Mouse (Mus musculus) MEL (cell line): ENCODE measurements at regions not wholly inside any gene's neighbourhood (a gene's known extent, or its start where the extent isn't known, plus 50 kb on each side); places are given as distances from the start of the nearest gene placed in this dataset.

Experiments
- DNase-seq: peaks from one replicate; pipeline ENCODE4 v3.0.0; 2011; ENCODE audit warnings: low read depth, low spot score
- H3K27ac ChIP-seq: 2 replicates; pipeline ENCODE4 v1.5.1; 2012; ENCODE audit warnings: low read depth, mild to moderate bottlenecking, control low read depth, low read length, moderate library complexity; ENCODE audit not compliant: control insufficient read depth
- H3K27me3 ChIP-seq, 2 experiments: fragments of 150-350 bp in 1 of 2; sonication (generic) in 1 of 2; 2 replicates each; pipeline ENCODE4 v1.6.1; 2012; ENCODE audit warnings: low read length in 2 of 2, mild to moderate bottlenecking in 2 of 2, improper control_type of control experiment in 1 of 2, moderate library complexity in 1 of 2; ENCODE audit not compliant: insufficient read depth in 2 of 2, control insufficient read depth in 1 of 2
- H3K36me3 ChIP-seq, 2 experiments: 2 replicates each; pipeline ENCODE4 v1.6.1; 2012 to 2014; ENCODE audit warnings: low read length in 2 of 2, improper control_type of control experiment in 1 of 2, inconsistent platforms in 1 of 2, mild to moderate bottlenecking in 1 of 2; ENCODE audit not compliant: insufficient read depth in 2 of 2, control insufficient read depth in 1 of 2
- H3K4me1 ChIP-seq, 2 experiments: fragments of 150-350 bp in 1 of 2; sonication (generic) in 1 of 2; 2 replicates each; pipeline ENCODE4 v1.6.1; 2012; ENCODE audit warnings: low read length in 2 of 2, improper control_type of control experiment in 1 of 2, mild to moderate bottlenecking in 1 of 2; ENCODE audit not compliant: insufficient read depth in 2 of 2, control insufficient read depth in 1 of 2
- H3K4me3 ChIP-seq, 2 experiments: fragments of 150-350 bp in 1 of 2; sonication (generic) in 1 of 2; 2 replicates each; pipeline ENCODE4 v1.5.1; 2012; ENCODE audit warnings: low read depth in 2 of 2, low read length in 2 of 2, mild to moderate bottlenecking in 2 of 2, moderate library complexity in 2 of 2, control low read depth in 1 of 2, improper control_type of control experiment in 1 of 2; ENCODE audit not compliant: control insufficient read depth in 1 of 2, insufficient read depth in 1 of 2
- H3K79me2 ChIP-seq: 2 replicates; pipeline ENCODE4 v1.6.1; 2012; ENCODE audit warnings: mild to moderate bottlenecking, low read length, moderate library complexity; ENCODE audit not compliant: control insufficient read depth, poor library complexity, insufficient read depth
- H3K9ac ChIP-seq: 2 replicates; pipeline ENCODE4 v1.6.1; 2012; ENCODE audit warnings: low read depth, mild to moderate bottlenecking, control low read depth, low read length, moderate library complexity; ENCODE audit not compliant: control insufficient read depth, poor library complexity, severe bottlenecking
- H3K9me3 ChIP-seq: fragments of 150-350 bp; sonication (generic); replicated peaks from 2 replicates; pipeline ENCODE4 v1.6.1; 2012; ENCODE audit warnings: mild to moderate bottlenecking, low read length, improper control_type of control experiment, moderate library complexity; ENCODE audit not compliant: insufficient read depth
- BHLHE40 ChIP-seq: IDR thresholded peaks from 2 replicates; pipeline ENCODE4 v1.6.1; 2012; ENCODE audit warnings: low read depth, mild to moderate bottlenecking, inconsistent platforms, low read length, improper control_type of control experiment, borderline replicate concordance
- CHD2 ChIP-seq: IDR thresholded peaks from 2 replicates; pipeline ENCODE4 v1.6.1; 2011; ENCODE audit warnings: low read length, improper control_type of control experiment
- CTCF ChIP-seq, 3 experiments: IDR thresholded peaks in 2 of 3; conservative IDR thresholded peaks in 1 of 3; 2 replicates each; pipeline ENCODE4 v1.5.1; 2011 to 2012; ENCODE audit warnings: low read length in 3 of 3, low read depth in 2 of 3, mild to moderate bottlenecking in 2 of 3, improper control_type of control experiment in 1 of 3, inconsistent platforms in 1 of 3, mixed read lengths in 1 of 3, moderate library complexity in 1 of 3; ENCODE audit not compliant: control insufficient read depth in 1 of 3, insufficient read depth in 1 of 3, poor library complexity in 1 of 3, severe bottlenecking in 1 of 3
- ELF1 ChIP-seq: IDR thresholded peaks from 2 replicates; pipeline ENCODE4 v1.6.1; 2014; ENCODE audit warnings: low read depth, mild to moderate bottlenecking, inconsistent platforms, low read length, improper control_type of control experiment, moderate library complexity
- GABPA ChIP-seq: IDR thresholded peaks from 2 replicates; pipeline ENCODE4 v1.6.1; 2012; ENCODE audit warnings: low read depth, mild to moderate bottlenecking, inconsistent platforms, low read length, improper control_type of control experiment, moderate library complexity
- GATA1 ChIP-seq: IDR thresholded peaks from 2 replicates; pipeline ENCODE4 v1.6.1; 2011; ENCODE audit warnings: low read depth, low read length, improper control_type of control experiment
- JUND ChIP-seq: IDR thresholded peaks from 2 replicates; pipeline ENCODE4 v1.6.1; 2011; ENCODE audit warnings: low read depth, mild to moderate bottlenecking, improper control_type of control experiment, low read length
- MAFK ChIP-seq: IDR thresholded peaks from 2 replicates; pipeline ENCODE4 v1.6.1; 2011; ENCODE audit warnings: low read depth, mild to moderate bottlenecking, low read length, improper control_type of control experiment, borderline replicate concordance
- MAX ChIP-seq: IDR thresholded peaks from 2 replicates; pipeline ENCODE4 v1.6.1; 2011; ENCODE audit warnings: low read length, improper control_type of control experiment
- MYC ChIP-seq: IDR thresholded peaks from 2 replicates; pipeline ENCODE4 v1.6.1; 2011; ENCODE audit warnings: low read depth, mild to moderate bottlenecking, low read length, improper control_type of control experiment, moderate library complexity
- NELFE ChIP-seq: IDR thresholded peaks from 2 replicates; pipeline ENCODE4 v1.6.1; 2011; ENCODE audit warnings: low read depth, low read length, improper control_type of control experiment
- NRF1 ChIP-seq: IDR thresholded peaks from 2 replicates; pipeline ENCODE4 v1.6.1; 2014; ENCODE audit warnings: low read depth, mild to moderate bottlenecking, inconsistent platforms, low read length, improper control_type of control experiment, moderate library complexity; ENCODE audit not compliant: poor library complexity, insufficient read depth, severe bottlenecking
- POLR2A ChIP-seq, 2 experiments: IDR thresholded peaks; 2 replicates each; pipeline ENCODE4 v1.6.1; 2011 to 2012; ENCODE audit warnings: low read length in 2 of 2, mild to moderate bottlenecking in 2 of 2, control low read depth in 1 of 2, improper control_type of control experiment in 1 of 2, low read depth in 1 of 2, moderate library complexity in 1 of 2; ENCODE audit not compliant: control insufficient read depth in 1 of 2, insufficient read depth in 1 of 2, poor library complexity in 1 of 2
- POLR2AphosphoS5 ChIP-seq: IDR thresholded peaks from 2 replicates; pipeline ENCODE4 v1.6.1; 2012; ENCODE audit warnings: low read depth, borderline replicate concordance, mild to moderate bottlenecking, inconsistent platforms, low read length, moderate library complexity, mixed read lengths
- RCOR1 ChIP-seq: IDR thresholded peaks from 2 replicates; pipeline ENCODE4 v1.6.1; 2012; ENCODE audit warnings: low read depth, mild to moderate bottlenecking, inconsistent platforms, low read length, improper control_type of control experiment
- SMC3 ChIP-seq: IDR thresholded peaks from 2 replicates; pipeline ENCODE4 v1.6.1; 2011; ENCODE audit warnings: low read depth, low read length, improper control_type of control experiment
- TAL1 ChIP-seq: IDR thresholded peaks from 2 replicates; pipeline ENCODE4 v1.6.1; 2012; ENCODE audit warnings: mild to moderate bottlenecking, inconsistent platforms, low read length, moderate library complexity, mixed read lengths
- USF1 ChIP-seq: IDR thresholded peaks from 2 replicates; pipeline ENCODE4 v1.6.1; 2014; ENCODE audit warnings: low read depth, mild to moderate bottlenecking, inconsistent platforms, low read length, improper control_type of control experiment, moderate library complexity
- USF2 ChIP-seq, 2 experiments: IDR thresholded peaks; 2 replicates each; pipeline ENCODE4 v1.6.1; 2011 to 2012; ENCODE audit warnings: improper control_type of control experiment in 2 of 2, low read length in 2 of 2, borderline replicate concordance in 1 of 2, inconsistent platforms in 1 of 2, low read depth in 1 of 2, mild to moderate bottlenecking in 1 of 2; ENCODE audit not compliant: insufficient read depth in 1 of 2
- ZC3H11A ChIP-seq: IDR thresholded peaks from 2 replicates; pipeline ENCODE4 v1.6.1; 2012; ENCODE audit warnings: low read depth, mild to moderate bottlenecking, inconsistent platforms, low read length, improper control_type of control experiment
- ZMIZ1 ChIP-seq: IDR thresholded peaks from 2 replicates; pipeline ENCODE4 v1.6.1; 2012; ENCODE audit warnings: low read depth, mild to moderate bottlenecking, inconsistent platforms, low read length, improper control_type of control experiment, moderate library complexity

- no peaks in the 10 kb centered on the region for H3K79me2 ChIP-seq
- TF ChIP-seq TAL1 = no peak
- H3K27ac ChIP-seq = no peak overlapping the region
- no peaks in the 10 kb centered on the region for H3K36me3 ChIP-seq
- H3K4me3 ChIP-seq = no peak overlapping the region
- no peaks in the 10 kb centered on the region for H3K27me3 ChIP-seq
- no peaks in the 10 kb centered on the region for H3K9me3 ChIP-seq
- H3K4me1 ChIP-seq = no peaks in the 10 kb centered on the region
- no peak overlapping the region for H3K9ac ChIP-seq
- no peak for DNase-seq
Measured at GRCm38 (mm10) chr8:96246017-96246416, 357.7 kb upstream of the Got2 start.

DNA sequence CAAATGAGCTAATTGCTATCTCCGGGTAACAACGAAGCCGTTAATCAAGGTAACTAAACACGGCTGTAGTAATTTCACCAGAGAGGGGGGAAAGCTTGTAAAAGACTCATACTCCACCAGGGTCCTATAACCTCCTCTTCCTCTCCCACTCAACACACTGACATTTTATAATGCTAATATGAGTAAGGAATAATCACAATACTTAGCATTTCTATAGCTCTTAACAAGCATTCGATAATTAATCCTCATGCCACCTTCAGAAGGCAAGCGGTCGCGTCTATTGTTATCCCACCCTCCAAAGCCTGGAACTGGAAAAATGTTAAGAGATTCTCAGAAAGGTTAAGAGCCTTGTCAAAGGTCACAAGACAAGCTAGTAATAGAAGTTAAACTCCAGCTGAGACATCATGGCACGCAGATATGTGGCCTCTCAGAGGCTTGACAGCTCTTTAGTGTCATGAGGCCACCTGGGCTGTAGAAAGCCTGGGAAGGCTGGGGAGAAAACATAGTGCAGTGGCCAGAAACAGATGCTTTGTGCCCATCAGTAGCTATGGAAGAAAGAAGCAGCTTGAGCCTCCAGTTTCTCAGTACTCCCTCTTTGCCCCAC, 356.3 kb upstream of the Got2 start:
- Histone ChIP-seq H3K27ac (no peak overlapping the region), H3K4me1 (no peaks in the 10 kb centered on the region)
- TF ChIP-seq MYC (no peak), BHLHE40 (no peak), CHD2 (no peak), RCOR1 (no peak), MAX (no peak), GABPA (no peak), POLR2A (IDR thresholded peaks at IDR 0.05; ENCODE audit: control insufficient read depth in 1 of 2, insufficient read depth in 1 of 2, low read depth in 1 of 2, low read length in 2 of 2, poor library complexity in 1 of 2) (no peak), ELF1 (no peak), SMC3 (no peak), POLR2AphosphoS5 (no peak), GATA1 (no peak), NRF1 (no peak), USF1 (no peak), ZMIZ1 (no peak), MAFK (no peak), JUND (no peak), USF2 (IDR thresholded peaks at IDR 0.05; ENCODE audit: borderline replicate concordance in 1 of 2, insufficient read depth in 1 of 2, low read depth in 1 of 2, low read length in 2 of 2) (no peak), CTCF (IDR thresholded peaks at IDR 0.05 in 2 of 3, conservative IDR thresholded peaks at IDR 0.05 in 1 of 3; ENCODE audit: control insufficient read depth in 1 of 3, insufficient read depth in 1 of 3, low read depth in 2 of 3, low read length in 3 of 3, poor library complexity in 1 of 3, severe bottlenecking in 1 of 3) (no peak), ZC3H11A (no peak), NELFE (no peak)

More for the DNA sequence above, 356.3 kb upstream of the Got2 start:
- no peaks in the 10 kb centered on the region for H3K9me3 ChIP-seq
- no peaks in the 10 kb centered on the region for H3K79me2 ChIP-seq
- no peak overlapping the region for H3K4me3 ChIP-seq
- H3K27me3 ChIP-seq = no peaks in the 10 kb centered on the region
- no peak overlapping the region for H3K9ac ChIP-seq
- no peaks in the 10 kb centered on the region for H3K36me3 ChIP-seq
- DNase-seq = no peak
